Mouse (Mus musculus) splenic B cell, adult 2 months (primary cell): ENCODE data around the gene Napa.
A peak's percentile ranks its signal among the peaks of the same experiment; 100 is the strongest.

Source experiments
- DNase-seq: peaks from one replicate; pipeline ENCODE4 v3.0.0-alpha.2; 2011; ENCODE audit warnings: low read depth, low spot score
- H3K27me3 ChIP-seq: 2 replicates; pipeline ENCODE4 v1.6.1; 2012; ENCODE audit warnings: mild to moderate bottlenecking, low read length, moderate library complexity, mixed read lengths; ENCODE audit not compliant: control insufficient read depth, poor library complexity, insufficient read depth, severe bottlenecking
- H3K36me3 ChIP-seq: 2 replicates; pipeline ENCODE4 v1.6.1; 2012; ENCODE audit warnings: mild to moderate bottlenecking, low read length, moderate library complexity, mixed read lengths; ENCODE audit not compliant: control insufficient read depth, poor library complexity, insufficient read depth, severe bottlenecking

The Napa gene

GRCm38 (mm10) chr7:16098021-16099017 is at the start of gene Napa:
Gene Napa, plus strand, starts transcription at chr7:16098458.
- Histone ChIP-seq H3K27me3 (no peaks in the 10 kb centered on the region), H3K36me3 (peaks cover 5% of the 10 kb centered on the region; the same call in 1 of the 2 replicates)
- peak; percentile 100 for DNase-seq

GRCm38 (mm10) chr7:16048675-16049575 is 49.3 kb upstream of the Napa start:
- peak; percentile 23 for DNase-seq
- H3K27me3 ChIP-seq: no peaks in the 10 kb centered on the region
- no peaks in the 10 kb centered on the region for H3K36me3 ChIP-seq

GRCm38 (mm10) chr7:16049576-16049915 is 48.7 kb upstream of the Napa start:
- Histone ChIP-seq H3K36me3 (no peaks in the 10 kb centered on the region), H3K27me3 (no peaks in the 10 kb centered on the region)
- DNase-seq: peak; percentile 67

- no peak for DNase-seq
- H3K27me3 ChIP-seq: no peaks in the 10 kb centered on the region
- no peaks in the 10 kb centered on the region for H3K36me3 ChIP-seq
Observed at GRCm38 (mm10) chr7:16050600-16050999, 47.7 kb upstream of the Napa start.

GRCm38 (mm10) chr7:16051883-16052595 is 46.2 kb upstream of the Napa start:
- H3K27me3 ChIP-seq: no peaks in the 10 kb centered on the region
- no peaks in the 10 kb centered on the region for H3K36me3 ChIP-seq
- DNase-seq: peak; percentile 89

GRCm38 (mm10) chr7:16052684-16053083 is 45.6 kb upstream of the Napa start:
- DNase-seq: peak; percentile 98
- no peaks in the 10 kb centered on the region for H3K27me3 ChIP-seq
- no peaks in the 10 kb centered on the region for H3K36me3 ChIP-seq

- no peak for DNase-seq
- H3K36me3 ChIP-seq: no peaks in the 10 kb centered on the region
- no peaks in the 10 kb centered on the region for H3K27me3 ChIP-seq
Observed at GRCm38 (mm10) chr7:16053105-16053504, 45.2 kb upstream of the Napa start.

- H3K36me3 ChIP-seq: no peaks in the 10 kb centered on the region
- H3K27me3 ChIP-seq: no peaks in the 10 kb centered on the region
- peak; percentile 41 for DNase-seq
Observed at GRCm38 (mm10) chr7:16054966-16055365, 43.3 kb upstream of the Napa start.

- Histone ChIP-seq H3K27me3 (no peaks in the 10 kb centered on the region), H3K36me3 (no peaks in the 10 kb centered on the region)
- peak; percentile 95 for DNase-seq
Observed at GRCm38 (mm10) chr7:16055665-16056064, 42.6 kb upstream of the Napa start.

GRCm38 (mm10) chr7:16056459-16057135 is 41.7 kb upstream of the Napa start:
- Histone ChIP-seq H3K27me3 (no peaks in the 10 kb centered on the region), H3K36me3 (no peaks in the 10 kb centered on the region)
- peak; percentile 81 for DNase-seq

- H3K36me3 ChIP-seq: no peaks in the 10 kb centered on the region
- peak; percentile 76 for DNase-seq
- H3K27me3 ChIP-seq: no peaks in the 10 kb centered on the region
Observed at GRCm38 (mm10) chr7:16057136-16057534, 41.1 kb upstream of the Napa start.

GRCm38 (mm10) chr7:16061219-16062098 is 36.8 kb upstream of the Napa start, which contains the start of gene Zfp541:
Gene Zfp541, plus strand, starts transcription at chr7:16061814.
- no peaks in the 10 kb centered on the region for H3K36me3 ChIP-seq
- H3K27me3 ChIP-seq: no peaks in the 10 kb centered on the region

GRCm38 (mm10) chr7:16062099-16062420 is 36.2 kb upstream of the Napa start:
- Histone ChIP-seq H3K27me3 (no peaks in the 10 kb centered on the region), H3K36me3 (no peaks in the 10 kb centered on the region)
- no peak for DNase-seq

More at GRCm38 (mm10) chr7:16061219-16062098, 36.8 kb upstream of the Napa start, which contains the start of gene Zfp541:
- no peak for DNase-seq
